ENCODE assay signal across 25 mouse cellular contexts in genomic region chr11:31089973-31090372, GRCm38 (mm10).
"Had no signal": no experiment of that assay in that cellular context is flagged by ENCODE, and none has a peak within 500 bp of the region (broad histone marks: within the 10 kb centered on the region; RNA-seq: fewer than 3 reads in every experiment).

No protein-coding gene starts in this region.

- H3K4me2 ChIP-seq: heart, embryonic 11.5 days; heart, embryonic 13.5 days; heart, embryonic 15.5 days; hindbrain, embryonic 13.5 days; hindbrain, embryonic 15.5 days; kidney, embryonic 15.5 days; limb, embryonic 13.5 days; limb, embryonic 15.5 days had no signal

- H3K4me3 ChIP-seq: heart, adult 2 months; heart, embryonic 13.5 days; heart, embryonic 15.5 days; hindbrain, embryonic 13.5 days; hindbrain, embryonic 15.5 days; kidney, embryonic 15.5 days; limb, embryonic 13.5 days; limb, embryonic 15.5 days had no signal

- H3K27ac ChIP-seq: heart, adult 2 months; heart, embryonic 13.5 days; heart, embryonic 15.5 days; hindbrain, embryonic 13.5 days; hindbrain, embryonic 15.5 days; hindbrain, postnatal 0 days; kidney, embryonic 15.5 days; kidney, postnatal 0 days; limb, embryonic 13.5 days; limb, embryonic 15.5 days had no signal

- DNase-seq: gastrocnemius, postnatal 14 days; gastrocnemius, postnatal 36 days; heart, adult 11 months; heart, adult 2 months; heart, postnatal 14 days; heart, postnatal 36 days; kidney, adult 11 months; kidney, adult 2 months; kidney, adult 9 months; kidney, postnatal 14 days; kidney, postnatal 36 days; layer of hippocampus, adult 9-11 months; layer of hippocampus, postnatal 36 days; left cerebral cortex, postnatal 4 days had no signal

- H3K36me3 ChIP-seq: hindbrain, embryonic 15.5 days had no signal

- H3K9ac ChIP-seq: heart, embryonic 13.5 days; heart, embryonic 15.5 days; hindbrain, embryonic 13.5 days; hindbrain, embryonic 15.5 days; kidney, embryonic 15.5 days; limb, embryonic 13.5 days; limb, embryonic 15.5 days had no signal

- H3K27me3 ChIP-seq: heart, embryonic 13.5 days; heart, embryonic 15.5 days; hindbrain, embryonic 13.5 days; hindbrain, embryonic 15.5 days; kidney, embryonic 15.5 days; limb, embryonic 13.5 days; limb, embryonic 15.5 days had no signal

- H3K9me3 ChIP-seq: heart, embryonic 13.5 days; heart, embryonic 15.5 days; hindbrain, embryonic 13.5 days; hindbrain, embryonic 15.5 days; kidney, embryonic 15.5 days; limb, embryonic 13.5 days; limb, embryonic 15.5 days had no signal

- ATAC-seq: hindbrain, postnatal 0 days; intestine, embryonic 16.5 days had no signal

- H3K4me1 ChIP-seq: heart, embryonic 13.5 days; heart, embryonic 15.5 days; hindbrain, embryonic 13.5 days; hindbrain, embryonic 15.5 days; kidney, embryonic 15.5 days; limb, embryonic 13.5 days; limb, embryonic 15.5 days had no signal
